Mouse (Mus musculus): Measurements from ENCODE around the gene Per1.

DNA sequence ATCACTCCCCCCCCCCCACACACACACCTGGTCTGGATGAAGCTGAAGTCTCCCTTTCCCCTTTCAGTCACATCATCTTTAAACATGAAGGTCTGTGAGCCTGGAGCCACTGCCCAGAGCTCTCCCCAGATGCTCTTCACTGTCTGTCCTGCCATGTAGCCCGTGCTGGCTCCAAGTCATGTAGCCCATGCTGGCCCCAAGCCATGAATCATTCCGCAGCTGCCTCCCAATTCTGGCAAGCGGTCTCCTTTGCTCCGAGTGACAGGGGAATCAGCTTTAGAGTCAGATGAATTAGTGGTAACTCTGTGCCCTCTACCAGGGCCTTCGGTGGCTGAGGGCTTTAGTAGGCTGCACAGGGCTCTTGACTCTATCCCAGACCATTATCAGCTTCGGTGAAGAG lies 54.7 kb downstream of the Per1 start:
- TF ChIP-seq CTCF (IDR thresholded peaks at IDR 0.05; ENCODE audit: borderline replicate concordance, extremely low read depth, insufficient read depth, insufficient read length) (no peak), POLR2A (IDR thresholded peaks at IDR 0.05; ENCODE audit: borderline replicate concordance, extremely low read depth, insufficient read depth, insufficient read length, poor library complexity, severe bottlenecking) (no peak)

Measured in brain, embryonic 14.5 days (tissue).